Mouse (Mus musculus): ENCODE measurements around the gene Mtmr12.

GRCm38 (mm10) chr15:12195966-12196365, 8.9 kb upstream of the Mtmr12 start:
- TF ChIP-seq CTCF (IDR thresholded peaks at IDR 0.05; ENCODE audit: low read depth, low read length), result no peak
- no peak for TF ChIP-seq POLR2A (IDR thresholded peaks at IDR 0.05; ENCODE audit: borderline replicate concordance, low read depth, low read length)
